Mouse (Mus musculus) left cerebral cortex, postnatal 10 days (tissue): ENCODE results near the gene Snx5. TPM values are rescaled to one million over a fixed set of nuclear protein-coding genes. Genes with fewer than 3 reads are reported as not detected.
A peak's percentile ranks its signal among the peaks of the same experiment; 100 is the strongest.

Source experiments
- DNase-seq, 2 experiments: peaks; one replicate each; pipeline ENCODE4 v3.0.0; 2021 to 2022; ENCODE audit warnings: low spot score in 2 of 2, mixed read lengths in 1 of 2; ENCODE audit errors: extremely low spot score in 1 of 2
- intact Hi-C: fragments of 180-260 bp; cut with DNase I; formaldehyde crosslinking; loops from one replicate; pipeline ENCODE4 v1.15.1; 2025
- total RNA-seq, 2 experiments: library from RNA; stranded (reverse); gene quantifications; 2 replicates each; pipeline ENCODE4 v1.2.3; 2021

The Snx5 gene
- total RNA-seq, 2 experiments from 2014 or later: 63.2 to 63.9 TPM

- intact Hi-C loops: loop anchor here (10.0 kb wide), 2 partner anchors 186 to 264 kb away; no protein-coding TSS in a partner anchor
- DNase-seq: no peak
Observed at GRCm38 (mm10) chr2:144269306-144269650, 1.4 kb downstream of the Snx5 start.

- intact Hi-C loops: loop anchor here (10.0 kb wide), 2 partner anchors 186 to 264 kb away; no protein-coding TSS in a partner anchor
Observed at GRCm38 (mm10) chr2:144268446-144269305, 2.0 kb downstream of the Snx5 start.

GRCm38 (mm10) chr2:144267731-144268015 lies 3.0 kb downstream of the Snx5 start:
- no peak for DNase-seq
- intact Hi-C loops: loop anchor here (10.0 kb wide), 2 partner anchors 187 to 263 kb away; no protein-coding TSS in a partner anchor

More at GRCm38 (mm10) chr2:144268446-144269305, 2.0 kb downstream of the Snx5 start:
- no peak for DNase-seq

GRCm38 (mm10) chr2:144267004-144267730 lies 3.5 kb downstream of the Snx5 start:
- intact Hi-C loops: loop anchor here (10.0 kb wide), 2 partner anchors 188 to 262 kb away; no protein-coding TSS in a partner anchor

GRCm38 (mm10) chr2:144265916-144266683 lies 4.6 kb downstream of the Snx5 start:
- intact Hi-C loops: loop anchor here (10.0 kb wide), 2 partner anchors 189 to 261 kb away; no protein-coding TSS in a partner anchor
- no peak for DNase-seq

More at GRCm38 (mm10) chr2:144267004-144267730, 3.5 kb downstream of the Snx5 start:
- DNase-seq: no peak

- DNase-seq: no peak
- intact Hi-C loops: loop anchor here (10.0 kb wide), 2 partner anchors 190 to 260 kb away; no protein-coding TSS in a partner anchor
Observed at GRCm38 (mm10) chr2:144265120-144265488, 5.6 kb downstream of the Snx5 start.

GRCm38 (mm10) chr2:144264398-144265119 lies 6.1 kb downstream of the Snx5 start:
- no peak for DNase-seq
- intact Hi-C loops: loop anchor here (10.0 kb wide), 2 partner anchors 190 to 260 kb away; no protein-coding TSS in a partner anchor

GRCm38 (mm10) chr2:144262837-144263236 lies 7.9 kb downstream of the Snx5 start:
- intact Hi-C loops: loop anchor here (10.0 kb wide), 2 partner anchors 192 to 258 kb away; no protein-coding TSS in a partner anchor
- no peak for DNase-seq

GRCm38 (mm10) chr2:144250111-144250510 lies 20.6 kb downstream of the Snx5 start:
- intact Hi-C loops: no loop called here
- no peak for DNase-seq

- intact Hi-C loops: no loop called here
- no peak for DNase-seq
Observed at GRCm38 (mm10) chr2:144248613-144249376, 21.9 kb downstream of the Snx5 start.

- peak in 1 of 2 experiments; percentile 22 for DNase-seq
- intact Hi-C loops: no loop called here
Observed at GRCm38 (mm10) chr2:144247337-144247978, 23.2 kb downstream of the Snx5 start.

GRCm38 (mm10) chr2:144246270-144246669 lies 24.4 kb downstream of the Snx5 start:
- intact Hi-C loops: no loop called here

GRCm38 (mm10) chr2:144245464-144245863 lies 25.2 kb downstream of the Snx5 start:
- DNase-seq: peak; percentile 27 to 34
- intact Hi-C loops: no loop called here

More at GRCm38 (mm10) chr2:144246270-144246669, 24.4 kb downstream of the Snx5 start:
- DNase-seq: no peak

GRCm38 (mm10) chr2:144240095-144240899 lies 30.4 kb downstream of the Snx5 start:
- no peak for DNase-seq
- intact Hi-C loops: no loop called here

- DNase-seq: no peak
- intact Hi-C loops: no loop called here
Observed at GRCm38 (mm10) chr2:144239318-144239717, 31.4 kb downstream of the Snx5 start.

GRCm38 (mm10) chr2:144238341-144238740 lies 32.4 kb downstream of the Snx5 start:
- intact Hi-C loops: no loop called here
- no peak for DNase-seq
